Mouse (Mus musculus): ENCODE data around the gene Zfp771.

- TF ChIP-seq POLR2A (IDR thresholded peaks at IDR 0.05; ENCODE audit: borderline replicate concordance, control insufficient read depth, low read depth, low read length) (no peak), CTCF (IDR thresholded peaks at IDR 0.05; ENCODE audit: control insufficient read depth, insufficient read depth, low read length) (peak; percentile 7; the same call in 1 of the 2 replicates)
These were observed 10.7 kb upstream of the Zfp771 start for GRCm38 (mm10) chr7:127233368-127233749.
